Mouse (Mus musculus): Measurements from ENCODE around the gene Ddx4.
"Not testable (repeated sequence)": the region's sequence is repeated elsewhere in the genome, so short reads cannot be mapped to it uniquely, and the experiment has no call there.

The Ddx4 gene

GRCm38 (mm10) chr13:112636498-112636897 lies 15.8 kb downstream of the Ddx4 start:
- no peak for DNase-seq (ENCODE audit: low spot score in 2 of 2)

- no peak for DNase-seq (ENCODE audit: low spot score in 2 of 2)
These were observed 17.0 kb downstream of the Ddx4 start for GRCm38 (mm10) chr13:112635174-112635837.

DNA sequence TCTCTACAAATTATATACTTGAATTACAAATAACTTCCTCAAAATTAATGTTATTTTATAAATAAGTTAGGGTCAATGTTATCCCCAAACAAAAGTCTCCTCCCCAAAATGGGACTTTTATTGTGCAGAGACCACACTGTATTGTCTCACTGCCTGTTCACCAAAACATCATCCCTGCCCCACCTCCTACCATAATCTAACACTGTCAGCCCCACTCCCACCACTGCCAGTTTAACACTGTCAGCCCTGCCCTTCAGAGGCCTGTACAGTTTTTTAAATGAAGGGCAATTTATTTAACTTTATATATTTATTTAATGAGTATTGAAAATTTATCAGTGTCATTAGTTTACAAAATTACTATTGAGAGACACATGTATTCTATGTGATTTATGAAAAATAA lies 26.7 kb downstream of the Ddx4 start:
- no peak for DNase-seq (ENCODE audit: low spot score in 2 of 2)

GRCm38 (mm10) chr13:112624622-112625021 lies 27.7 kb downstream of the Ddx4 start:
- DNase-seq (ENCODE audit: low spot score in 2 of 2), result no peak

DNA sequence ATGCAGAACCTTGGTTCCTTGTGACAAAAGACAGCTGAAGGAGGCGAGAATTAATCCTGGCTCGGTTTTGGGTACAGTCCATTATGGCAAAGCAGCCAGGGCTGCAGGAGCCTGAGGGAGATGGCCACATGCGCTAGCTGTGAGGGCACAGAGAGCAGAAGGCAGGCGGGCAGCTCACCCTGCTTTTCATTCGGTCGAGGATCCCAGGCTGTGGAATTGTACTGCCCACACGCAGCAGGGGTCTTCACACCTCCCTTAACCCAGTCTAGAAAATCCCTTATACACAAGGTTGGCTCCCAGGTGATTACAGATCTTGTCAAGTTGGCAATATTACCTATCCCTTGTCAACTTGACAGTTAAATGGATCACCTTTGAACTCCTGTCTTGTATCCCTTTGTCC lies 28.6 kb downstream of the Ddx4 start:
- DNase-seq (ENCODE audit: low spot score in 2 of 2), result no peak

GRCm38 (mm10) chr13:112621592-112621991 lies 30.7 kb downstream of the Ddx4 start:
- no peak for DNase-seq (ENCODE audit: low spot score in 2 of 2)

DNA sequence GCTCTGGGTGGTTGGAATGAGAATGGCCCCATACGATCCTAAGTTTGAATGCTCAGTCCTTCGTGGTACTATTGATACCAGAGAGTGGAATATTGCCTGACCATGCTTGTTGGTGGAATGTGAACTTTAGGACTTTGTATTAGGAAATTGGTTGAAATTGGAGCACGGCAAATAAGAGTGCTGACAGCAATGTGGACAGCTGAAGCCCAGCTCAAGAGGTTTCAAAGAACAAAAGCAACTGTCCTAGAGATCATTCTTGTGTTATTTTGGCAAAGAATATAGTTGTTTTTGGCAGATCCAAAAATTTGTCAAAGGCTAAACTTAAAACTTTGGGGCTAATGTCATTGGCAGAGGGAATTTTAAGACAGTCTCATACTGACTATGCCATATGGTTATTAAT lies 43.7 kb downstream of the Ddx4 start:
- no peak for DNase-seq (ENCODE audit: low spot score in 2 of 2)

DNA sequence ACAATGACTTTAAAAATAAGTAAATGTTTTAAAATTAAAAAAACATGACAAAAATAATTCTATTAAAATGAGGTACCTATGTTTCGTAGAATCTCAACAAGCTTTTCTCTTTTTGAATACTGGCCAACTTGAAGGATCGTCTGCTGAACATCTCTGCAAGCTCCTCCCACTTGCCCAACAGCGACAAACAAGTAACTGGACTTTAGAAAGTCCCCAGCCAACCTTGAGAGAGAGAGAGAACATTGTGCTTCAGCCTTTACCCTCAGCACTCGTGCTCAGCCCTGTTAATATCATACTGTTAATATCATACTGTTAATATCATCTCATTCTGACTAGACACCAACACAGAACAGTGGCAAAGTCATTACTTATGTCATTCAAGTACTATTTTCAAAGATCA lies 47.9 kb downstream of the Ddx4 start:
- DNase-seq (ENCODE audit: low spot score in 2 of 2), result no peak

GRCm38 (mm10) chr13:112603839-112604238 lies 48.4 kb downstream of the Ddx4 start:
- no peak for DNase-seq (ENCODE audit: low spot score in 2 of 2)

DNA sequence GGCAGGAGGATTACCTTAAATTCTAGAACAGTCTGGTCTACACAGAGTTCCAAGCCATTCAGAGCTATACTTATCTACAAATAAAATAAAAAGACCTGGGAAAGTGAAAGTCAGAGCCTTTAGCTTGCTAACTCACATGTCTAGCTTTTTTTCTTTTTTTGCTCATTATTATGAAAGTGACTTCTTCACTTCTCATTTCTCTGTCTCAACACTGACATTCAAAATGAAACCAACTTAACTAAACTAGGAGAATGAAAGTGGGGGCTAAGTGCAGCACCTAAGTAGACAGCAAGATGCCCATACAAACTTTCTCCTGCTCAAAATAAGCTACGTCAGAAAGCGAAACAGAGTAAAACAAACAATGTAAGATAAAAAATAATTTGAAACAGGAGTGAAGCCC lies 49.7 kb downstream of the Ddx4 start:
- no peak for DNase-seq (ENCODE audit: low spot score in 2 of 2)

GRCm38 (mm10) chr13:112594260-112594659 lies 58.0 kb downstream of the Ddx4 start, which contains the start of gene Il31ra:
TSS of gene Il31ra (minus strand) at chr13:112594360.
- DNase-seq (ENCODE audit: low spot score in 2 of 2), result not testable (repeated sequence)

DNA sequence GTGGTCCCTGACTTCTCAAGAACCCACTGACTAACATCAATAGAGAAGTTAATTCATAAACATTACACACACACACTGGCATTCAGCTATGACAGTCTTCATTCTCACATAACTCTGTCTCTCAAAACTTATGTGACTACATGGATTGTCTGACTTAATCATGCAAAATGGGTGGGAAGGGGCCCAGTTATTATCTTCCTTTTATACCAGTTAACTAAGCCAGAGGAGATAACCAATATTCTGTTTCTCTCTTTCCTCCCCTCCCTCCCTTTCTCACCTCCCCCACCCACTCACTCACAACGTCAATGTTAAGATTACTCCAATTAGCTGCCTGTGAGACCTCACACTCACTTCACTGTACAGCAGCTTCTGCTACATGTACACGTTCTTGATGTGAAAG lies 62.0 kb downstream of the Ddx4 start:
- DNase-seq (ENCODE audit: low spot score in 2 of 2), result no peak

GRCm38 (mm10) chr13:112589625-112590024 lies 62.6 kb downstream of the Ddx4 start:
- no peak for DNase-seq (ENCODE audit: low spot score in 2 of 2)

DNA sequence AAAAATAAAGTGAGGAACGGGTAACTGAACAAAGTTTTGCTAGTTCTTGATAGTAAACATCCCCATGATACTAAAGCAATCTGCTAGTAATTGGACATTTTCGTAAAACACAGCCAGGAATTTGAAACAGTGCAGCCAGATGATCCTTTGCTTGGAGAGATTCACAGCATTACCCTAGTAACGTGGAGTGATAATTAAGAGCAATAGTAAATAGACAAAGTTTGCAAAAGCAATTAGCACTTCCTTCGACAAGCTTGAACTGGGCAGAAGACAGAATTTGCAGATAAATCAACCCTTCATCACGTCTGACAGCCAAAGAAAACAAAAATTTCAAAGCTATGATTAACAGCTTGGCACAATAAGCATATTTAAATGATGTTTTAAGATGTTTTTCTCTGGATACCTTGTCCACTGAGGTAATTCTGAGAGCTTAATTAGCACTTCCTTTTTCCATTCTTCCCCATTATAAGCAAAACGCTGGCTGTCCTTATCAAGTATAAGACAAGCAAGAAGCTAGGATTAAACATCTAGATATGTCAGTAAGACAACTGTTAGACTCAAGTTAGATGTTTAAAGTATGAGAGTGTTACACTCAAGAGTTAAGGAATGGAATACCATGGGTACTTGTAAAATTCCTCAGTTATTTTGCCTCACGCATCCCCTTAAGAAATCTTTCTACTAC lies 67.6 kb downstream of the Ddx4 start:
- DNase-seq (ENCODE audit: low spot score in 2 of 2), result no peak

- no peak for DNase-seq (ENCODE audit: low spot score in 2 of 2)
These were observed 70.0 kb downstream of the Ddx4 start for GRCm38 (mm10) chr13:112582291-112582690.

DNA sequence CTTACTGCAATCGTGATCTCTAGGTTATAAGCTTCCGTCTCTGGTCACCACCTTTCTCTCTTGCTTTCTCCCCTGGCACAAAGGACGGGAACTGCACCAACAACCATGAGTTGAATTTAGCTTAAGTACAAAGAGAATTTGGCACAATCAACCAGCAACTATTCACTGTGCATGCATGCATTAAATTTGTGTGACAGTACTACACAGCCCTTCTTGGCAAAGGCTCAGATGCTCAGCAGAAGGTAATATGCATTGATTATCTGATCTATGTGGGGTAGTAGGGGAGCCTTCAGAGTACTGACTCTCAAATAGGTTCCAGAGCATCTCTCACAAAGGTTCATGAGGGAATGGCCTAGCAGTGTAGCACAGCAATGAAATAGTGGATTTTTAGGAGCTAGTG lies 70.5 kb downstream of the Ddx4 start:
- no peak for DNase-seq (ENCODE audit: low spot score in 2 of 2)

- DNase-seq (ENCODE audit: low spot score in 2 of 2), result no peak
These were observed 71.5 kb downstream of the Ddx4 start for GRCm38 (mm10) chr13:112580590-112581320.

DNA sequence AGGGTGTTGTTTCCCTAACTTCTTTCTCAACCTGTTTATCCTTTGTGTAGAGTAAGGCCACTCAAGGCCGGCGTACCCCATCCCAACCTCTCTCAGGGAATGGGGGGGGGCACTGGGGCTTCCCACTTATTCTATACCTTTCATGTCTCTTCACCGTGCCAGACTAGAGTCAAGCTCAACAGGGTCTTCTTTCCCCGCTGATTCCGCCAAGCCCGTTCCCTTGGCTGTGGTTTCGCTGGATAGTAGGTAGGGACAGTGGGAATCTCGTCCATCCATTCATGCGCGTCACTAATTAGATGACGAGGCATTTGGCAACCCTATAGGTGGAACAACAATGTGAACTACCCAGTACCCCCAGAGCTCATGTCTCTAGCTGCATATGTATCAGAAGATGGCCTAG lies 74.2 kb downstream of the Ddx4 start:
- DNase-seq (ENCODE audit: low spot score in 2 of 2), result peak; percentile 100

GRCm38 (mm10) chr13:112573800-112574199 lies 78.5 kb downstream of the Ddx4 start:
- no peak for DNase-seq (ENCODE audit: low spot score in 2 of 2)

GRCm38 (mm10) chr13:112570768-112571167 lies 81.5 kb downstream of the Ddx4 start:
- no peak for DNase-seq (ENCODE audit: low spot score in 2 of 2)

DNA sequence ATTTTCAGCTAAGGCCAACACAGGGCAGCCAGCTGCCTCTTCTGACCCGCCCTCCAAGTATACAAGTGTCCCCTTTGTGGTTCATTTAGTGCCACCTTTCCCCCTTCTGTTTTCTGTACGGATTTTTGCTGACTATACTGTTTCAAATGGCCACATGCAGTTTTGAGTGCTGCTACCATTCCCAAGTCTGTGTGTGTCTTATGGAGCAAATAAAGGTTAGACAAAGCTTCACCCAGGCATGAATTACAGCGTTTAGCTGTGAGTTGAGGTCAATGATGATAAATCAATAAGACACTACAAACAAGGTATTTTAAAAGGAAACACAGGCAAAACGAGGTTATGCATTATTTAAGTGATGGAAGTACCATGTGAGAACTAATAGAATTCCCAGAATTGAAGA lies 82.7 kb downstream of the Ddx4 start:
- no peak for DNase-seq (ENCODE audit: low spot score in 2 of 2)

DNA sequence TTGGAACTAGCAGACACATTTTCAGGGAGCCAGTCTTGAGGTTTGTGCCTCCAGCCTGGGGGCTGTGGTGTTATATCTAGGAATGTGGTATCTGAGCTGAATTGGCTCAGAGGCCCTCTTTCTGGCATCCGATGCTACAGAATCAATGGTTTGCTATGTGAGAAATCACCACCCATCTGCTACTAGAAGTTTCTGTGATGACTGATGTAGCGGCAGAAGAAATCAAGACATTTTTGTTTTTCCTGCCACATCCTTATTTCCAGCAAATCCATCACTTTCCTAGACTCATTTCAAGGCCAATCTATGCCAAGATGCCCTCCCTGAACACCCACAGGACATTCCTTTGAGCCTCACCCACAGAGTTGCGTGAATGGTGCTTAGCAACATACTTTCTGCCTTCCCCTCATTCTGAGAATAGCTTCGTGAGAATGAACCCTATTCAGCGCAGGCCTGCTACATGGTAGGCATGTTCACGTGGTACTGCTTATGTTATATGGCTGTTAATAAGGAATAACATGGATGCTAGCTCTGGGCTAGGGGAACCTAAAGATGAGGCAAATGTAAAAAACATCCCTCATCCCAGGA lies 91.6 kb downstream of the Ddx4 start:
- no peak for DNase-seq (ENCODE audit: low spot score in 2 of 2)

DNA sequence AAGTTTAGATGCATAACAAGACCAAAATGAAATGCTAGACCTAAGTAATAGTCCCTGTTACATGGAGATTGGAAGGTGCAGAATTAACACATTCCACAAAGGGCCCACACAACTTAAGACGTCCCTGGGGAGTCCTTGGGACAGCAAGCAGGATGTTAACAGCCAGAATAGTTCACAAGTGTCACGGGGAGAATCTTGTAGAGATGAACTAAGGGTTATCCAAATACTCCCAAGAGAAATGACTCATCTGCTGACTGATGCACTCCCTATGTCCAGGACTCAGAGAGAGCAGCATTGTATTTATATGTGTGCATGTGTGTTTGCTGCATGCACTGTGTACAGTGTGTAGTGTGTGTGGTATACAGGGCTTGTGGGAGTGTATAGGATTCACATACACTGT lies 95.8 kb downstream of the Ddx4 start:
- DNase-seq (ENCODE audit: low spot score in 2 of 2), result no peak

Measured in cerebellum, postnatal 4 days (tissue).